Mouse (Mus musculus): ENCODE measurements at regions not wholly inside any gene's neighbourhood (a gene's known extent, or its start where the extent isn't known, plus 50 kb on each side); places are given as distances from the start of the nearest gene placed in this dataset.
A peak's percentile ranks its signal among the peaks of the same experiment; 100 is the strongest.
"Not testable (repeated sequence)": the region's sequence is repeated elsewhere in the genome, so short reads cannot be mapped to it uniquely, and the experiment has no call there.

- DNase-seq (ENCODE audit: low read depth, low spot score): no peak
These were observed 263.0 kb upstream of the Nfia start for GRCm38 (mm10) chr4:97509576-97509975.

- DNase-seq (ENCODE audit: low read depth, low spot score): no peak
These were observed 266.8 kb upstream of the Nfia start for GRCm38 (mm10) chr4:97505734-97506133.

GRCm38 (mm10) chr4:97491248-97491804 lies 281.2 kb upstream of the Nfia start:
- no peak for DNase-seq (ENCODE audit: low read depth, low spot score)

GRCm38 (mm10) chr4:97486354-97486753 lies 286.2 kb upstream of the Nfia start:
- no peak for DNase-seq (ENCODE audit: low read depth, low spot score)

GRCm38 (mm10) chr4:97485225-97485624 lies 287.3 kb upstream of the Nfia start:
- no peak for DNase-seq (ENCODE audit: low read depth, low spot score)

- DNase-seq (ENCODE audit: low read depth, low spot score): no peak
These were observed 289.8 kb upstream of the Nfia start for GRCm38 (mm10) chr4:97482701-97483246.

GRCm38 (mm10) chr4:97481836-97482235 lies 290.7 kb upstream of the Nfia start:
- no peak for DNase-seq (ENCODE audit: low read depth, low spot score)

GRCm38 (mm10) chr4:97476571-97477190 lies 293.7 kb upstream of the Gm10192 start:
- DNase-seq (ENCODE audit: low read depth, low spot score): no peak

GRCm38 (mm10) chr4:97473492-97473891 lies 290.5 kb upstream of the Gm10192 start:
- DNase-seq (ENCODE audit: low read depth, low spot score): not testable (repeated sequence)

- DNase-seq (ENCODE audit: low read depth, low spot score): no peak
These were observed 283.1 kb upstream of the Gm10192 start for GRCm38 (mm10) chr4:97465932-97466666.

- no peak for DNase-seq (ENCODE audit: low read depth, low spot score)
These were observed 282.6 kb upstream of the Gm10192 start for GRCm38 (mm10) chr4:97465517-97465916.

GRCm38 (mm10) chr4:97461177-97461576 lies 278.2 kb upstream of the Gm10192 start:
- no peak for DNase-seq (ENCODE audit: low read depth, low spot score)

GRCm38 (mm10) chr4:97439288-97440029 lies 256.5 kb upstream of the Gm10192 start:
- no peak for DNase-seq (ENCODE audit: low read depth, low spot score)

GRCm38 (mm10) chr4:97432681-97433080 lies 249.7 kb upstream of the Gm10192 start:
- DNase-seq (ENCODE audit: low read depth, low spot score): no peak

GRCm38 (mm10) chr4:97432094-97432493 lies 249.1 kb upstream of the Gm10192 start:
- no peak for DNase-seq (ENCODE audit: low read depth, low spot score)

GRCm38 (mm10) chr4:97431239-97431638 lies 248.3 kb upstream of the Gm10192 start:
- no peak for DNase-seq (ENCODE audit: low read depth, low spot score)

- DNase-seq (ENCODE audit: low read depth, low spot score): no peak
These were observed 236.9 kb upstream of the Gm10192 start for GRCm38 (mm10) chr4:97419845-97420244.

- peak; percentile 20 for DNase-seq (ENCODE audit: low read depth, low spot score)
These were observed 235.7 kb upstream of the Gm10192 start for GRCm38 (mm10) chr4:97418616-97419015.

- no peak for DNase-seq (ENCODE audit: low read depth, low spot score)
These were observed 235.0 kb upstream of the Gm10192 start for GRCm38 (mm10) chr4:97417943-97418342.

GRCm38 (mm10) chr4:97408633-97409296 lies 225.8 kb upstream of the Gm10192 start:
- no peak for DNase-seq (ENCODE audit: low read depth, low spot score)

GRCm38 (mm10) chr4:97394697-97395280 lies 211.8 kb upstream of the Gm10192 start:
- DNase-seq (ENCODE audit: low read depth, low spot score): no peak

Data from retina, adult 2 months (tissue).